Mouse (Mus musculus): ENCODE measurements around the gene Ipo8.

Ipo8 gene

DNA sequence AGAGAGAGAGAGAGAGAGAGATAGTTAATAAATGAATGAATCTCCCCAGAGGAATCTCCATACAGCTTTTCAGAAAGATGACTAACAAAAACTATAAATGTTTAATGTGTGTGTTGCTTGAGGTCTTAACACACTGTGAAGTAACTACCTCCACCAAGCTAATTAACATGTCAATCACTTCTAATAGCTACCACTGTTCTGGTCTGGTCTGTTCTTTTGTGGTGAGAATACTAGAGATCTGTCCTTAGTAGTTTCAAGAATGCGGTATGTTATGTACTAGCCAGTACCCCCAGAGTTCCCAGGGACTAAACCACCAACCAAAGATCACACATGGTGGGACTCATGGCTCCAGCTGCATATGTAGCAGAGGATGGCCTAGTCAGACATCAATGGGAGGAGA is 74.7 kb downstream of the Ipo8 start:
- DNase-seq (ENCODE audit: low read depth, low spot score) = peak; percentile 49

DNA sequence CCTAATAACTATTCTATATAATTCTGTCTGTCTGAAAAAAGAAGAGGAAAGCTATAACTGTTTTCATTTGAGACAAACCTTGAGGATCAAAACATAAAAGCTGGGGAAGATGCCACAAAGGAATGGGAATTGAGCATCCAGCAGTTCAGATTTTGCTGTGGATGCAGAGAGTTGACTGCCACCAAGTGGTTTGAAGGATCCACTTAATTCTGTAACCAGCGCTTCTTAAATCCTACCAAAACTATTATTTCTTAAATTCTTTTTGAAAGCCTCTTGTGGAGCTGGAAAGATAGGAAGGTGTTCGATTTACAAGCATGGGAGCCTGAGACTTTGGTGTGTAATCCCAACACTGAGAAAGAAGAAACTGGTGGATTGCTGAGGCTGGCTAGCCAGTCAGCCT is 79.9 kb downstream of the Ipo8 start:
- no peak for DNase-seq (ENCODE audit: low read depth, low spot score)

DNA sequence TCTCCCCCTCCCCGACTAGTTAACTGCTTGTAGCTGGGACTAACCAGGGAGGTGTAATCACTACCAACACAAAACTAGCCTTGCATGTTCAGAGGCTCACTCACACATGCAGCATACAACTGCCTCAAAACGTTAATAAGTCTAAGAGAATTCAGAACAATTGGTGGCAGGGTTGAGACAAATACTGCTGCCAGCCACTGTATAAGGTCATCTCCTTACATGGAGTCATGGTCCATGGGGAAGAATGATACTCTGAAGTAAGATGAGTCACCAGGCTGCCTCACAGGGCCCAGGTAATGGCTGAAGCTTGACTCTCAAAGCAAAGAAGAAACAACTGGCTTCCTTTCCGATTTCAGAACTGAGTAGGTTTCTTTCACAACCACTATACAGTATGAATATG is 81.1 kb downstream of the Ipo8 start:
- no peak for DNase-seq (ENCODE audit: low read depth, low spot score)

DNA sequence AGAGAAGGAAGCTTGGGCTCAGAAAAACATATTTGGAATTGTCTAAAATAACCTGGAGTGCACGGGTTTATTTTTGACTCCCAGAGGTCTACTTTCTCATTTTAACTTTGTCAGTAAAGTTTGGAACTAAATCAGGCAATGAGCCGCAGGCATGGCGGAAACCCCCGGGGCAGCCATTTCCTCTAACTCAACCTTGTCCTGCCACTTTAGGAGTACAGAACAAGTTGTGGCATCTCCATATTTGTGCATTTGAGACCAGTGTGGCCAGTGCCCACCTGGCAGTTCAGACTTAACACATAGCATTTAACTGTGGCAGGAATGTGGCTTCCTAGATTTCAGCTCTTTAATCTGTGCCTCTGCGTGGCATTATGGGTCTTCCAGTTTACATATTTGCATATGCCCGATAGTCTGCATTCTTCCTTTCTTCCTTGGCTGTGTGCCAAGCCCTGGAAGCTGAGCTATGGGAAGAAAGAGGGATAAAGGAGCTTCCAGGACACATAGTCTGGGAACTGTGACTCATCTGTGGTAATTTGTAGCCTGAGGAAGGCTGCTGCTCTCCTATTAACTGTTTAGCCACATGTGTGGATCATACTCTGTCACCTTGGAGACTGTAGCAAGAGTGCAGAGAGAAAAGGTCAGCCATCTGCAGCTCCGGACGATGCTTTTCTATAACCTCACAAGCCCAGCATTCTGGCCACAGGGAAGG is 90.6 kb downstream of the Ipo8 start:
- peak; percentile 49 for DNase-seq (ENCODE audit: low read depth, low spot score)

DNA sequence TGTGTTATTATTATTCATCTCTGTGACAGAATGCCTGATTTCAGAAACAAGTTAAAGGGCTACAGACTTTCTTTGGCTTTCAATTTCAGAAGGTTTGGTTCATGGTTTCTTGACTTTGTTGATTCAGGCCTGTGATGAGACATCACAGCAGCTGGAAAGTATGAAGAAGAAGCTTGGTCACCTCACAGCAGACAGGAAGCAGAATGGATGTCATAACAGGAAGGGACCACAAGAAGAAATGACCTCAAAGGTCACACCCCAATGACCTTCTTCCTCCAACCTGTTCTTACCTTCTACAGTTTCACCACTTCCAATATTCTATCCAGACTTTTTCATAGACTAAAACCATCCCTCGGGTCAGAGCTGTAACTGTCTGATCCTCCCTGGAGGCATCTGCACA is 94.9 kb downstream of the Ipo8 start:
- no peak for DNase-seq (ENCODE audit: low read depth, low spot score)

DNA sequence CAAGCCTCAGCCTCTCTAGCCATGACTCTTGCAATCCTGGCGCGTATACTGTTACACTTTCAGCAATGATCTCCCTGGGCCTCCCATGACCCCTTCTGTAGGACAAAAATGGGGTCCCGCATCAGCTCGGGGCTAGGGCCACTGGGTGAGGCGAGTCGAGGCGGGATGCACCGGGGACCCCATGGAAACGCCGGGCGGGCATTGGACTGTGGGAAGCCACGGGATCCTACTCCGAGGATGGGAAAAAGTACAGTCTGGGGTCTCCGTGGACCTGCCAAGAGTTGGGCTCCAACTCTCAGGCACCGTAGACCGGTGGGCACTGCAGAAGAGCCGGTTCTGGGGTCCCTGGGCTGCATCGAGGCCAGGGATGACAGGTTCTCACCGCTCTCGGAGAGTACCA is 97.3 kb downstream of the Ipo8 start:
- DNase-seq (ENCODE audit: low read depth, low spot score) = no peak

DNA sequence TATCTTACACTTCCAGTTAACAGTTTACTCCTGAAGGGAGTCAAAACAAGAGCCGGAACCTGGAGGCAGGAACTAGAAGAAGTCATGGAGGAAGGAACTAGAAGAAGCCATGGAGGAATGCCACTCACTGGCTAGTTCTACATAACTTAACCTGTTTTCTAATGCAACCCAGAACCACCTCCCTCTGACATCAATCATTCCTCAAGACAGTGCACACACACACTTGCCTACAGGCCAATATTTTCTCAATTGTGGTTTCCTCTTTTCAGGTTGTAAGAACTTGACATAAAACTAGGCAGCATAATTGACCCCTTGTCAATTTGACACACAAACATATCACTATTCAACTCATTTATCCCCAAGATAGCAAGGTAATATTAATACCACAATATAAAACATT is 98.3 kb downstream of the Ipo8 start:
- DNase-seq (ENCODE audit: low read depth, low spot score) = no peak

DNA sequence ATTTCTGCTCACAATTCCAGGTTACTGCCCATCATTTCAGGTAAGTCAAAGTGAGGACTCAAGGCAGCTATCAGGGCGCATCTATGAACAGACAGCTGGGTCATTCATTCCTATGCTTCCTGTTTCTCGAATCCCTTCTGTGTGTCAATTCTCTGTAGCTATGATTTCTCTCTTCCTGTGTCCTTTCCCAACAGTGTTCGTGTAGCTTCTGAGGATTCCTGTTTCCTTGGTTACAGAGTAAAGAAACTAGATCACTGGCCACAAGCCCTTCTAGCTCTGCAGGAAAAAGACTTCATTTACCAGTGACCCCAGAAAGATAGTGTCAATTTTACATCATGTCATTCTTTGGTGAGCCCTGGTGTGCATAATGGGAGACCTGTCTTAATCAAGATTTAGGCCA is 102.7 kb downstream of the Ipo8 start:
- DNase-seq (ENCODE audit: low read depth, low spot score) = no peak

DNA sequence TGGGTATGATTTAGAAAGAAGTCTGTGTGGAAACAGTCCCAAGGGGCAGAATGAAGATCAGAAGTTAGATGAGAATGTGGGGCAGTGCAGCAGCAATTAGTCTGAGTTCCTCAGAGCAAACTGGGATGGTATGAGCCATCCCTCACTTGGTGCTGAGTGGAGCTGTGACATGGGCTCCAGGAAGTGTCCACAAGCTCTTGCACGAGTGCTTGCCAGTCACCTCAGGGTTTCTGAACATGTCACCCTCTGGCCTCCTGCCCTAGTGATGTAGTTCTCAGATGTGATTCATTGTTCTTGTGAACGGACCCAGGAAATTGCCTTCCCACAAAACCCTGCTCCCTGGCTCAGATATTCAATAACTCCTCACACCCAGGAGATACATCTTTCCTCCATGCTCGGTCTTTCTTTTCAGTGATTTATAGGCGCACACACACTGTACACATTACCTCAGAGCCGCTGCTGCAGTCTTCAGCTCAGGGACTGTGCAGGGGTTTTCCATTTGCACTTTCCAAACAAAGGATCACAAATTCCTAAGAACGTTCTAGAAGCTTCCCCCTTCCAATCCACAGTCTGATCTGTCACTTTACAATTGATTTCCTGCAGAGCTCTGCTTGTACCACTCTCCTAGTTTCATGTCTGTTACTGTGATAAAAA is 103.3 kb downstream of the Ipo8 start:
- DNase-seq (ENCODE audit: low read depth, low spot score) = no peak

DNA sequence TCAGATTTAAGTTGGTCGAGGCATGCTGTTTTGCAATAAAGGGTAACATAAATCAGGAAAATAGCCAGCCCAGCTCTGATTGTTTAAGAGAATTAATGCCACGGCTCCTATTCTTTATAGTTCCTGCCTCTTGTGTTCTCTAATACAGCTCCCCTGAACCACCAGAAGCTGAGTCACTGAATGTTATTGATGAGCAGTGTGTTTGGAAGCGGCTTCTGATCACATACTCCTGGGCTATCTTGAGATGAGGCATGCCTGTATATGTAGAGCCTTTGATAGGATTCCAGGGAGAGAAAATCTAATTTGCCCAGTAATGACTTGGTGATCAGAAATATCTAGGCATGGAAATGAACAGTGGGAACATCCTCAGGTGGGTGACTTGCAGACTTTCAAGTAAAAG is 106.8 kb downstream of the Ipo8 start:
- DNase-seq (ENCODE audit: low read depth, low spot score) = no peak
